Mouse (Mus musculus) forebrain, embryonic 15.5 days (tissue): ENCODE results near the gene Rgs16. TPM values are rescaled to one million over a fixed set of nuclear protein-coding genes. Genes with fewer than 3 reads are reported as not detected.
"Not testable (repeated sequence)": the region's sequence is repeated elsewhere in the genome, so short reads cannot be mapped to it uniquely, and the experiment has no call there.

Source experiments
- ATAC-seq: fragments of 200-750 bp; cut with Nextera tagmentation; replicated peaks from 2 replicates; pipeline ENCODE4 v1.8.0; 2017; ENCODE audit warnings: mild to moderate bottlenecking, moderate TSS enrichment, moderate library complexity
- H3K27ac ChIP-seq: fragments of 300-500 bp; sonication (generic); replicated peaks from 2 replicates; pipeline ENCODE4 v1.5.1; 2015; ENCODE audit warnings: mild to moderate bottlenecking, inconsistent platforms
- H3K27me3 ChIP-seq: fragments of 300-500 bp; sonication (generic); 2 replicates; pipeline ENCODE4 v1.6.1; 2015; ENCODE audit warnings: inconsistent platforms
- H3K36me3 ChIP-seq: fragments of 300-500 bp; sonication (generic); 2 replicates; pipeline ENCODE4 v1.6.1; 2015; ENCODE audit warnings: mild to moderate bottlenecking, inconsistent platforms
- H3K4me1 ChIP-seq: fragments of 300-500 bp; sonication (generic); 2 replicates; pipeline ENCODE4 v1.6.1; 2015; ENCODE audit warnings: inconsistent platforms
- H3K4me2 ChIP-seq: fragments of 300-500 bp; sonication (generic); replicated peaks from 2 replicates; pipeline ENCODE4 v1.6.1; 2015; ENCODE audit warnings: mild to moderate bottlenecking, inconsistent platforms
- H3K4me3 ChIP-seq: fragments of 300-500 bp; sonication (generic); 2 replicates; pipeline ENCODE4 v1.5.1; 2015; ENCODE audit warnings: mild to moderate bottlenecking, inconsistent platforms
- H3K9ac ChIP-seq: fragments of 300-500 bp; sonication (generic); replicated peaks from 2 replicates; pipeline ENCODE4 v1.6.1; 2015; ENCODE audit warnings: mild to moderate bottlenecking, inconsistent platforms
- H3K9me3 ChIP-seq: fragments of 300-500 bp; sonication (generic); 2 replicates; pipeline ENCODE4 v1.6.1; 2016; ENCODE audit warnings: inconsistent platforms
- WGBS: fragments of 180-500 bp; shearing (Covaris S2); methylation state at CpG from one replicate; pipeline ENCODE4 v1.1.7; 2015; ENCODE audit warnings: mixed read lengths; 5-methylcytosine and 5-hydroxymethylcytosine counted together
- polyA plus RNA-seq: library from polyadenylated mRNA; unstranded; fragments of >200 nt; fragmentation: Nextera tagmentation; extraction: Ambion mirVana; gene quantifications from 2 replicates; pipeline ENCODE4 v1.2.1, GENCODE M21; 2015

The Rgs16 gene
- polyA plus RNA-seq, 1 experiment from 2014 or later: 39.2 TPM

- Histone ChIP-seq H3K9me3 (no peaks in the 10 kb centered on the region), H3K4me3 (no peak overlapping the region), H3K27me3 (no peaks in the 10 kb centered on the region), H3K36me3 (peaks cover 5% of the 10 kb centered on the region; the same call in 1 of the 2 replicates), H3K9ac (no peak overlapping the region), H3K27ac (no peak overlapping the region), H3K4me1 (no peaks in the 10 kb centered on the region), H3K4me2 (no peak overlapping the region)
- 90% methylated on average over 1 of the region's 1 CpGs for WGBS
- ATAC-seq: no peak
These were observed 27.1 kb downstream of the Rgs16 start for GRCm38 (mm10) chr1:153767281-153767680.

- 84% methylated on average over 5 of the region's 5 CpGs for WGBS
- H3K9ac ChIP-seq: no peak overlapping the region
- H3K9me3 ChIP-seq: no peaks in the 10 kb centered on the region
- no peaks in the 10 kb centered on the region for H3K4me1 ChIP-seq
- ATAC-seq: no peak
- no peak overlapping the region for H3K4me3 ChIP-seq
- no peak overlapping the region for H3K27ac ChIP-seq
- no peaks in the 10 kb centered on the region for H3K36me3 ChIP-seq
- H3K27me3 ChIP-seq: no peaks in the 10 kb centered on the region
- no peak overlapping the region for H3K4me2 ChIP-seq
These were observed 28.3 kb downstream of the Rgs16 start for GRCm38 (mm10) chr1:153768465-153768864.

GRCm38 (mm10) chr1:153769571-153769970 lies 29.4 kb downstream of the Rgs16 start:
- 70% methylated on average over 6 of the region's 6 CpGs for WGBS

GRCm38 (mm10) chr1:153769998-153770775 lies 30.0 kb downstream of the Rgs16 start:
- H3K27ac ChIP-seq: no peak overlapping the region
- no peaks in the 10 kb centered on the region for H3K9me3 ChIP-seq
- H3K36me3 ChIP-seq: no peaks in the 10 kb centered on the region
- H3K4me2 ChIP-seq: no peak overlapping the region
- H3K4me3 ChIP-seq: no peak overlapping the region
- H3K27me3 ChIP-seq: no peaks in the 10 kb centered on the region
- no peaks in the 10 kb centered on the region for H3K4me1 ChIP-seq
- ATAC-seq: no peak
- 86% methylated on average over 10 of the region's 10 CpGs for WGBS
- H3K9ac ChIP-seq: no peak overlapping the region

More at GRCm38 (mm10) chr1:153769571-153769970, 29.4 kb downstream of the Rgs16 start:
- not testable (repeated sequence) for H3K4me1 ChIP-seq, H3K4me3 ChIP-seq, H3K27me3 ChIP-seq, ATAC-seq, H3K9ac ChIP-seq, H3K27ac ChIP-seq, H3K36me3 ChIP-seq, H3K9me3 ChIP-seq, H3K4me2 ChIP-seq

- ATAC-seq: no peak
- Histone ChIP-seq H3K4me2 (no peak overlapping the region), H3K27ac (no peak overlapping the region), H3K9ac (no peak overlapping the region), H3K4me3 (no peak overlapping the region), H3K4me1 (no peaks in the 10 kb centered on the region), H3K27me3 (no peaks in the 10 kb centered on the region), H3K9me3 (no peaks in the 10 kb centered on the region), H3K36me3 (no peaks in the 10 kb centered on the region)
- WGBS: 87% methylated on average over 1 of the region's 1 CpGs
These were observed 30.6 kb downstream of the Rgs16 start for GRCm38 (mm10) chr1:153770776-153771167.

GRCm38 (mm10) chr1:153775174-153775573 lies 35.0 kb downstream of the Rgs16 start:
- Histone ChIP-seq H3K4me1 (no peaks in the 10 kb centered on the region), H3K9ac (no peak overlapping the region), H3K36me3 (no peaks in the 10 kb centered on the region), H3K27me3 (no peaks in the 10 kb centered on the region), H3K27ac (no peak overlapping the region), H3K4me2 (no peak overlapping the region), H3K4me3 (no peak overlapping the region), H3K9me3 (no peaks in the 10 kb centered on the region)
- ATAC-seq: no peak
- 90% methylated on average over 6 of the region's 6 CpGs for WGBS

GRCm38 (mm10) chr1:153776257-153776656 lies 36.1 kb downstream of the Rgs16 start:
- H3K27ac ChIP-seq: 0 out of 2 replicates have a peak overlapping the region, but pooled peaks have one; percentile 11
- H3K4me2 ChIP-seq: no peak overlapping the region
- WGBS: 68% methylated on average over 7 of the region's 7 CpGs
- H3K9me3 ChIP-seq: no peaks in the 10 kb centered on the region
- H3K4me3 ChIP-seq: no peak overlapping the region
- no peaks in the 10 kb centered on the region for H3K4me1 ChIP-seq
- no peak overlapping the region for H3K9ac ChIP-seq
- ATAC-seq: peak; percentile 55; the same call in 1 of the 2 replicates
- no peaks in the 10 kb centered on the region for H3K27me3 ChIP-seq
- H3K36me3 ChIP-seq: no peaks in the 10 kb centered on the region

GRCm38 (mm10) chr1:153778205-153778604 lies 38.1 kb downstream of the Rgs16 start:
- 85% methylated on average over 10 of the region's 10 CpGs for WGBS

GRCm38 (mm10) chr1:153783339-153783738 lies 43.2 kb downstream of the Rgs16 start:
- Histone ChIP-seq H3K4me2 (no peak overlapping the region), H3K9ac (no peak overlapping the region), H3K36me3 (no peaks in the 10 kb centered on the region), H3K4me3 (no peak overlapping the region), H3K27ac (no peak overlapping the region), H3K9me3 (no peaks in the 10 kb centered on the region), H3K27me3 (no peaks in the 10 kb centered on the region), H3K4me1 (no peaks in the 10 kb centered on the region)
- WGBS: 59% methylated on average over 1 of the region's 1 CpGs
- no peak for ATAC-seq

More at GRCm38 (mm10) chr1:153778205-153778604, 38.1 kb downstream of the Rgs16 start:
- H3K4me1 ChIP-seq: no peaks in the 10 kb centered on the region
- H3K9ac ChIP-seq: no peak overlapping the region
- H3K27ac ChIP-seq: no peak overlapping the region
- no peaks in the 10 kb centered on the region for H3K36me3 ChIP-seq
- no peak overlapping the region for H3K4me2 ChIP-seq
- ATAC-seq: no peak
- H3K4me3 ChIP-seq: no peak overlapping the region
- H3K27me3 ChIP-seq: no peaks in the 10 kb centered on the region
- H3K9me3 ChIP-seq: no peaks in the 10 kb centered on the region

GRCm38 (mm10) chr1:153785608-153786007 lies 45.5 kb downstream of the Rgs16 start:
- Histone ChIP-seq H3K9ac (no peak overlapping the region), H3K36me3 (no peaks in the 10 kb centered on the region), H3K4me3 (no peak overlapping the region), H3K4me1 (no peaks in the 10 kb centered on the region), H3K9me3 (no peaks in the 10 kb centered on the region), H3K4me2 (no peak overlapping the region), H3K27me3 (no peaks in the 10 kb centered on the region), H3K27ac (no peak overlapping the region)
- no peak for ATAC-seq
- 77% methylated on average over 4 of the region's 4 CpGs for WGBS

GRCm38 (mm10) chr1:153790708-153791107 lies 50.6 kb downstream of the Rgs16 start:
- H3K36me3 ChIP-seq: no peaks in the 10 kb centered on the region
- no peak overlapping the region for H3K4me2 ChIP-seq
- H3K27me3 ChIP-seq: no peaks in the 10 kb centered on the region
- no peak overlapping the region for H3K9ac ChIP-seq
- H3K27ac ChIP-seq: no peak overlapping the region
- ATAC-seq: no peak
- H3K4me1 ChIP-seq: no peaks in the 10 kb centered on the region
- no peaks in the 10 kb centered on the region for H3K9me3 ChIP-seq
- 67% methylated on average over 2 of the region's 2 CpGs for WGBS
- H3K4me3 ChIP-seq: no peak overlapping the region

- H3K4me3 ChIP-seq: no peak overlapping the region
- H3K4me1 ChIP-seq: no peaks in the 10 kb centered on the region
- no peaks in the 10 kb centered on the region for H3K36me3 ChIP-seq
- no peak overlapping the region for H3K27ac ChIP-seq
- 94% methylated on average over 3 of the region's 3 CpGs for whole genome bisulfite sequencing
- no peak for ATAC-seq
- H3K9ac ChIP-seq: no peak overlapping the region
- H3K4me2 ChIP-seq: no peak overlapping the region
- H3K27me3 ChIP-seq: no peaks in the 10 kb centered on the region
- H3K9me3 ChIP-seq: no peaks in the 10 kb centered on the region
These were observed 54.1 kb downstream of the Rgs16 start for GRCm38 (mm10) chr1:153794241-153794640.
